Mouse (Mus musculus) heart, embryonic 14.5 days (tissue): Measurements from ENCODE around the gene Gabrb2. TPM values are rescaled to one million over a fixed set of nuclear protein-coding genes. Genes with fewer than 3 reads are reported as not detected.

Source experiments
- ATAC-seq: fragments of 200-750 bp; cut with Nextera tagmentation; 2 replicates; pipeline ENCODE4 v1.8.0; 2017; ENCODE audit warnings: low read depth, moderate TSS enrichment; ENCODE audit not compliant: insufficient number of reproducible peaks, insufficient read depth, low FRiP score
- H3K27ac ChIP-seq, 2 experiments: fragments of 200-500 bp in 1 of 2; fragments of 300-500 bp in 1 of 2; sonication (generic) in 1 of 2; replicated peaks in 1 of 2; 2 replicates each; pipeline ENCODE4 v1.5.1; 2012 to 2014; ENCODE audit warnings: low read depth in 2 of 2, low read length in 2 of 2, control low read depth in 1 of 2, mild to moderate bottlenecking in 1 of 2, mixed read lengths in 1 of 2; ENCODE audit not compliant: control insufficient read depth in 1 of 2, insufficient read depth in 1 of 2
- H3K27me3 ChIP-seq: fragments of 300-500 bp; sonication (generic); 2 replicates; pipeline ENCODE4 v1.6.1; 2014; ENCODE audit warnings: mild to moderate bottlenecking, low read length, control low read depth; ENCODE audit not compliant: control insufficient read depth, insufficient read depth
- H3K36me3 ChIP-seq: fragments of 300-500 bp; sonication (generic); 2 replicates; pipeline ENCODE4 v1.6.1; 2014; ENCODE audit warnings: mild to moderate bottlenecking, control low read depth, low read length, mixed read lengths; ENCODE audit not compliant: control insufficient read depth, insufficient read depth
- H3K4me1 ChIP-seq, 2 experiments: fragments of 200-500 bp in 1 of 2; fragments of 300-500 bp in 1 of 2; sonication (generic) in 1 of 2; 2 replicates each; pipeline ENCODE4 v1.6.1; 2012 to 2014; ENCODE audit warnings: low read length in 2 of 2, control low read depth in 1 of 2, mixed read lengths in 1 of 2; ENCODE audit not compliant: control insufficient read depth in 2 of 2, insufficient read depth in 2 of 2
- H3K4me2 ChIP-seq: fragments of 300-500 bp; sonication (generic); 2 replicates; pipeline ENCODE4 v1.6.1; 2014; ENCODE audit warnings: mild to moderate bottlenecking, low read length
- H3K4me3 ChIP-seq, 2 experiments: fragments of 200-500 bp in 1 of 2; fragments of 300-500 bp in 1 of 2; sonication (generic) in 1 of 2; 2 replicates each; pipeline ENCODE4 v1.5.1; 2012 to 2014; ENCODE audit warnings: low read length in 2 of 2, mild to moderate bottlenecking in 2 of 2, control low read depth in 1 of 2, low read depth in 1 of 2, moderate library complexity in 1 of 2; ENCODE audit not compliant: control insufficient read depth in 1 of 2, insufficient read depth in 1 of 2
- H3K9ac ChIP-seq: fragments of 300-500 bp; sonication (generic); 2 replicates; pipeline ENCODE4 v1.6.1; 2014; ENCODE audit warnings: mild to moderate bottlenecking, low read length
- H3K9me3 ChIP-seq: fragments of 300-500 bp; sonication (generic); 2 replicates; pipeline ENCODE4 v1.6.1; 2016; ENCODE audit warnings: low read length, control low read depth; ENCODE audit not compliant: control insufficient read depth
- WGBS: fragments of 180-500 bp; shearing (Covaris S2); extraction: QIAGEN DNeasy Blood & Tissue Kit; methylation state at CpG from one replicate; pipeline ENCODE4 v1.1.7; 2014; 5-methylcytosine and 5-hydroxymethylcytosine counted together
- polyA plus RNA-seq: library from polyadenylated mRNA; unstranded; fragments of >200 nt; fragmentation: Nextera tagmentation; extraction: Ambion mirVana; gene quantifications from 2 replicates; pipeline ENCODE4 v1.2.1, GENCODE M21; 2014

Gene Gabrb2
- polyA plus RNA-seq, 1 experiment from 2014 or later: 1.9 TPM

GRCm38 (mm10) chr11:42581753-42582152 lies 162.2 kb downstream of the Gabrb2 start:
- no peak overlapping the region for H3K4me3 ChIP-seq
- no peak overlapping the region for H3K27ac ChIP-seq
- no peaks in the 10 kb centered on the region for H3K9me3 ChIP-seq
- no peak overlapping the region for H3K4me2 ChIP-seq
- no peaks in the 10 kb centered on the region for H3K36me3 ChIP-seq
- no peaks in the 10 kb centered on the region for H3K4me1 ChIP-seq
- ATAC-seq: no peak
- H3K27me3 ChIP-seq: no peaks in the 10 kb centered on the region
- H3K9ac ChIP-seq: no peak overlapping the region

GRCm38 (mm10) chr11:42592418-42592817 lies 172.9 kb downstream of the Gabrb2 start:
- no peak overlapping the region for H3K27ac ChIP-seq
- ATAC-seq: no peak
- H3K4me1 ChIP-seq: no peaks in the 10 kb centered on the region
- 67% methylated on average over 3 of the region's 3 CpGs for WGBS
- no peak overlapping the region for H3K4me3 ChIP-seq
- no peaks in the 10 kb centered on the region for H3K9me3 ChIP-seq
- H3K36me3 ChIP-seq: no peaks in the 10 kb centered on the region
- H3K27me3 ChIP-seq: no peaks in the 10 kb centered on the region
- no peak overlapping the region for H3K9ac ChIP-seq
- no peak overlapping the region for H3K4me2 ChIP-seq

GRCm38 (mm10) chr11:42606225-42606624 lies 186.7 kb downstream of the Gabrb2 start:
- Histone ChIP-seq H3K36me3 (no peaks in the 10 kb centered on the region), H3K9me3 (no peaks in the 10 kb centered on the region), H3K4me1 (no peaks in the 10 kb centered on the region), H3K9ac (no peak overlapping the region), H3K4me2 (no peak overlapping the region), H3K4me3 (no peak overlapping the region), H3K27ac (no peak overlapping the region), H3K27me3 (no peaks in the 10 kb centered on the region)
- ATAC-seq: no peak
- WGBS: 30% methylated on average over 1 of the region's 1 CpGs

GRCm38 (mm10) chr11:42609128-42609763 lies 189.7 kb downstream of the Gabrb2 start:
- H3K36me3 ChIP-seq: no peaks in the 10 kb centered on the region
- H3K27me3 ChIP-seq: no peaks in the 10 kb centered on the region
- no peaks in the 10 kb centered on the region for H3K4me1 ChIP-seq
- no peak overlapping the region for H3K4me3 ChIP-seq
- H3K27ac ChIP-seq: no peak overlapping the region
- no peak overlapping the region for H3K4me2 ChIP-seq
- no peak for ATAC-seq
- 86% methylated on average over 3 of the region's 3 CpGs for WGBS
- H3K9me3 ChIP-seq: no peaks in the 10 kb centered on the region
- H3K9ac ChIP-seq: no peak overlapping the region

GRCm38 (mm10) chr11:42618195-42618594 lies 198.6 kb downstream of the Gabrb2 start:
- Histone ChIP-seq H3K27ac (no peak overlapping the region), H3K4me1 (no peaks in the 10 kb centered on the region), H3K36me3 (no peaks in the 10 kb centered on the region), H3K4me3 (no peak overlapping the region), H3K9me3 (no peaks in the 10 kb centered on the region), H3K4me2 (no peak overlapping the region), H3K27me3 (no peaks in the 10 kb centered on the region), H3K9ac (no peak overlapping the region)
- WGBS: 65% methylated on average over 2 of the region's 2 CpGs
- ATAC-seq: no peak

GRCm38 (mm10) chr11:42621109-42621508 lies 201.6 kb downstream of the Gabrb2 start:
- no peak for ATAC-seq
- Histone ChIP-seq H3K9me3 (no peaks in the 10 kb centered on the region), H3K9ac (no peak overlapping the region), H3K4me1 (no peaks in the 10 kb centered on the region), H3K36me3 (no peaks in the 10 kb centered on the region), H3K4me2 (no peak overlapping the region), H3K27ac (no peak overlapping the region), H3K27me3 (no peaks in the 10 kb centered on the region), H3K4me3 (no peak overlapping the region)
- 58% methylated on average over 4 of the region's 4 CpGs for WGBS

- ATAC-seq: no peak
These were observed 230.6 kb downstream of the Gabrb2 start for GRCm38 (mm10) chr11:42650111-42650510.

GRCm38 (mm10) chr11:42651572-42651971 lies 232.0 kb downstream of the Gabrb2 start:
- H3K27ac ChIP-seq: no peak overlapping the region
- H3K4me1 ChIP-seq: no peaks in the 10 kb centered on the region
- H3K36me3 ChIP-seq: no peaks in the 10 kb centered on the region
- H3K4me3 ChIP-seq: no peak overlapping the region
- no peaks in the 10 kb centered on the region for H3K9me3 ChIP-seq
- H3K27me3 ChIP-seq: no peaks in the 10 kb centered on the region
- no peak overlapping the region for H3K4me2 ChIP-seq
- ATAC-seq: no peak
- H3K9ac ChIP-seq: no peak overlapping the region

More at GRCm38 (mm10) chr11:42650111-42650510, 230.6 kb downstream of the Gabrb2 start:
- Histone ChIP-seq H3K4me2 (no peak overlapping the region), H3K9me3 (no peaks in the 10 kb centered on the region), H3K36me3 (no peaks in the 10 kb centered on the region), H3K27ac (no peak overlapping the region), H3K9ac (no peak overlapping the region), H3K4me3 (no peak overlapping the region), H3K27me3 (no peaks in the 10 kb centered on the region), H3K4me1 (no peaks in the 10 kb centered on the region)
- 59% methylated on average over 5 of the region's 5 CpGs for WGBS
